10 mouse cellular contexts compared by ENCODE assay signal in genomic region chr2:108827106-108827838, GRCm38 (mm10).
DNase-seq lines count a peak whose midpoint lies in the region; ATAC-seq lines count a peak whose summit lies in the region.
"Had no signal": no experiment of that assay in that cellular context is flagged by ENCODE, and none has a peak within 500 bp of the region (broad histone marks: within the 10 kb centered on the region; RNA-seq: fewer than 3 reads in every experiment).

No protein-coding gene starts in this region.

- no peak overlapping the region for H3K4me3 ChIP-seq in heart, embryonic 11.5 days (ENCODE audit: low read depth, low read length)
- peak overlapping the region; percentile 37 for H3K4me3 ChIP-seq in forebrain, embryonic 10.5 days
- 0 out of 2 replicates have a peak overlapping the region, but pooled peaks have one; percentile 19 for H3K4me3 ChIP-seq in limb, embryonic 10.5 days
- no peak overlapping the region for H3K4me3 ChIP-seq in stomach, embryonic 15.5 days (replicated peaks)
- H3K4me3 ChIP-seq: erythroblast, embryonic 14.5 days; megakaryocyte, embryonic 14.5 days had no signal

- intact Hi-C loops in heart, postnatal 36 days (cut with DNase I): no loop called here

- peak overlapping the region; percentile 41 for H3K4me2 ChIP-seq in heart, embryonic 11.5 days
- no peak overlapping the region; the same call in 1 of the 2 replicates for H3K4me2 ChIP-seq in stomach, embryonic 15.5 days

- WGBS in heart, embryonic 11.5 days (ENCODE audit: insufficient replicate concordance): 12% methylated on average over 12 of the region's 12 CpGs
- WGBS in forebrain, embryonic 10.5 days: 10% methylated on average over 12 of the region's 12 CpGs
- WGBS in limb, embryonic 10.5 days: 11% methylated on average over 12 of the region's 12 CpGs
- 7% methylated on average over 12 of the region's 12 CpGs for WGBS in stomach, embryonic 15.5 days

- no peaks in the 10 kb centered on the region for H3K27me3 ChIP-seq in heart, embryonic 11.5 days (ENCODE audit: control insufficient read depth, insufficient read depth, low read length)
- no peaks in the 10 kb centered on the region for H3K27me3 ChIP-seq in forebrain, embryonic 10.5 days (ENCODE audit: poor library complexity, severe bottlenecking)
- no peaks in the 10 kb centered on the region for H3K27me3 ChIP-seq in limb, embryonic 10.5 days (ENCODE audit: low read depth, poor library complexity, severe bottlenecking)
- H3K27me3 ChIP-seq in stomach, embryonic 15.5 days (replicated peaks): no peaks in the 10 kb centered on the region
- H3K27me3 ChIP-seq: megakaryocyte, embryonic 14.5 days had no signal

- no peak for DNase-seq in heart, postnatal 36 days
- peak; percentile 84 for DNase-seq in NIH3T3 (ENCODE audit: low read depth)
- peak; percentile 61 for DNase-seq in forebrain, embryonic 10.5 days (ENCODE audit: extremely low spot score, low spot score)
- peak; percentile 38 for DNase-seq in limb, embryonic 10.5 days (ENCODE audit: low spot score)
- no peak for DNase-seq in adrenal gland, postnatal 4 days (ENCODE audit: low spot score in 2 of 2)
- no peak for DNase-seq in spleen, postnatal 36 days (ENCODE audit: low spot score in 2 of 2)

- H3K4me1 ChIP-seq in heart, embryonic 11.5 days (ENCODE audit: control insufficient read depth, insufficient read depth, low read length): peaks cover 6% of the 10 kb centered on the region; the same call in 1 of the 2 replicates
- H3K4me1 ChIP-seq in forebrain, embryonic 10.5 days: peaks cover 26% of the 10 kb centered on the region
- H3K4me1 ChIP-seq in limb, embryonic 10.5 days: peaks cover 8% of the 10 kb centered on the region
- H3K4me1 ChIP-seq in stomach, embryonic 15.5 days: peaks cover 10% of the 10 kb centered on the region; the same call in 1 of the 2 replicates
- H3K4me1 ChIP-seq: megakaryocyte, embryonic 14.5 days had no signal

- ATAC-seq in heart, embryonic 11.5 days (replicated peaks; ENCODE audit: insufficient number of reproducible peaks, low FRiP score, low TSS enrichment): peak; percentile 78
- peak; percentile 67; the same call in 1 of the 2 replicates for ATAC-seq in stomach, embryonic 15.5 days (ENCODE audit: insufficient read depth, low FRiP score, low read depth)

- no peaks in the 10 kb centered on the region for H3K36me3 ChIP-seq in heart, embryonic 11.5 days (ENCODE audit: control insufficient read depth, insufficient read depth, low read length)
- H3K36me3 ChIP-seq in forebrain, embryonic 10.5 days (replicated peaks): no peaks in the 10 kb centered on the region
- no peaks in the 10 kb centered on the region for H3K36me3 ChIP-seq in limb, embryonic 10.5 days
- no peaks in the 10 kb centered on the region for H3K36me3 ChIP-seq in stomach, embryonic 15.5 days

- H3K27ac ChIP-seq in heart, embryonic 11.5 days (ENCODE audit: low read depth, low read length): peak overlapping the region; percentile 83
- peak overlapping the region; percentile 79 for H3K27ac ChIP-seq in forebrain, embryonic 10.5 days
- H3K27ac ChIP-seq in limb, embryonic 10.5 days: no peak overlapping the region
- H3K27ac ChIP-seq in stomach, embryonic 15.5 days: no peak overlapping the region

- no peak overlapping the region for H3K9ac ChIP-seq in heart, embryonic 11.5 days (ENCODE audit: low read depth, low read length)
- H3K9ac ChIP-seq in stomach, embryonic 15.5 days: no peak overlapping the region

- no peaks in the 10 kb centered on the region for H3K9me3 ChIP-seq in heart, embryonic 11.5 days (replicated peaks; ENCODE audit: control insufficient read depth, low read length)
- no peaks in the 10 kb centered on the region for H3K9me3 ChIP-seq in forebrain, embryonic 10.5 days
- no peaks in the 10 kb centered on the region for H3K9me3 ChIP-seq in limb, embryonic 10.5 days (replicated peaks)
- H3K9me3 ChIP-seq in stomach, embryonic 15.5 days: no peaks in the 10 kb centered on the region

Comparison
In these comparisons a context has a peak if more than half of its experiments do, and no peak if none do; other contexts are left out.
1. H3K27ac ChIP-seq: peak in heart, embryonic 11.5 days (single experiment) and forebrain, embryonic 10.5 days (single experiment); none in limb, embryonic 10.5 days (single experiment) and stomach, embryonic 15.5 days (single experiment).
2. H3K4me3 ChIP-seq: peak in forebrain, embryonic 10.5 days (single experiment) and limb, embryonic 10.5 days (single experiment); none in heart, embryonic 11.5 days (single experiment) and stomach, embryonic 15.5 days (single experiment).
3. DNase-seq: peak in NIH3T3 (single experiment), forebrain, embryonic 10.5 days (single experiment) and limb, embryonic 10.5 days (single experiment); none in heart, postnatal 36 days (0 of 2), adrenal gland, postnatal 4 days (0 of 2) and spleen, postnatal 36 days (0 of 2).